Comparison of ENCODE assay signal across 31 mouse cellular contexts in the genomic region with DNA sequence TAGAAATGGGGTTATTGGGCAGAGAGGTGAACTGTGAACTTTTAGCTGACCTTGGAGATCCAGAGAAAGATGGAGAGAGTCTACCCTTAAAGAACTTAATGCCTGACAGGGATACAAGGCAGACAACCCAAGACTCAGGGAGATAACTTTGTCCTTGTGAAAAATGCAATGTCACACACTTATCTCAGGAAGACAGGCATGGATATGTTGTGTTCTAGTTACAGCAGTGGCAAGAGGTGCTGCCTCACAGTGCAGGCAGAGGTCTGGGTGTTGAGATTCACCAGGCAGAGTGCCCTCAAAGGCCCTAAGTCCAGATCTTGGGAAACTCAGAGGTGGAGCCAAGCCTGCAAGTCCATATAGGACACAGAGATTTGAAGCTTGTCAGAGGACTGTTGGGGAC. TPM values are rescaled to one million over a fixed set of nuclear protein-coding genes. Genes with fewer than 3 reads are reported as not detected.
A peak's percentile ranks its signal among the peaks of the same experiment; 100 is the strongest.
DNase-seq lines count a peak whose midpoint lies in the region; ATAC-seq lines count a peak whose summit lies in the region.
"Had no signal": no experiment of that assay in that cellular context is flagged by ENCODE, and none has a peak within 500 bp of the region (broad histone marks: within the 10 kb centered on the region; RNA-seq: fewer than 3 reads in every experiment).

No protein-coding gene starts in this region.

- peaks cover 5% of the 10 kb centered on the region; the same call in 1 of the 2 replicates for H3K27me3 ChIP-seq in forebrain, embryonic 12.5 days
- no peaks in the 10 kb centered on the region for H3K27me3 ChIP-seq in forebrain, embryonic 13.5 days
- H3K27me3 ChIP-seq in heart, embryonic 13.5 days (replicated peaks): no peaks in the 10 kb centered on the region
- H3K27me3 ChIP-seq in liver, embryonic 12.5 days (replicated peaks): peaks cover 57% of the 10 kb centered on the region
- H3K27me3 ChIP-seq: hindbrain, embryonic 12.5 days; limb, embryonic 15.5 days; neural tube, embryonic 13.5 days had no signal

- H3K9me3 ChIP-seq in forebrain, embryonic 12.5 days: no peaks in the 10 kb centered on the region
- no peaks in the 10 kb centered on the region for H3K9me3 ChIP-seq in forebrain, embryonic 13.5 days (replicated peaks)
- no peaks in the 10 kb centered on the region for H3K9me3 ChIP-seq in heart, embryonic 13.5 days
- H3K9me3 ChIP-seq in liver, embryonic 12.5 days (replicated peaks): no peaks in the 10 kb centered on the region
- H3K9me3 ChIP-seq: hindbrain, embryonic 12.5 days; limb, embryonic 10.5 days; limb, embryonic 15.5 days; midbrain, embryonic 10.5 days; neural tube, embryonic 13.5 days had no signal

- DNase-seq in heart, adult 8-10 months (ENCODE audit: low spot score): no peak
- DNase-seq in liver: no peak
- DNase-seq in adrenal gland, postnatal 4 days (ENCODE audit: low spot score in 2 of 2): no peak
- DNase-seq: adrenal gland, postnatal 25 days; cerebellum, adult 18-20 months; cerebellum, postnatal 10 days; heart, postnatal 14 days; kidney, adult 8-10 months; kidney, postnatal 4 days; lung, postnatal 36 days; right cerebral cortex, postnatal 4 days; thymus, adult 18-20 months; thymus, postnatal 25 days had no signal

- H3K4me3 ChIP-seq in forebrain, embryonic 12.5 days (replicated peaks): no peak overlapping the region
- H3K4me3 ChIP-seq in forebrain, embryonic 13.5 days: no peak overlapping the region
- H3K4me3 ChIP-seq in heart, embryonic 13.5 days: no peak overlapping the region
- no peak overlapping the region for H3K4me3 ChIP-seq in liver, embryonic 12.5 days
- H3K4me3 ChIP-seq: erythroblast, embryonic 14.5 days; hindbrain, embryonic 12.5 days; limb, embryonic 15.5 days; myocyte had no signal

- H3K27ac ChIP-seq in forebrain, embryonic 12.5 days: 0 out of 2 replicates have a peak overlapping the region, but pooled peaks have one; percentile 19
- H3K27ac ChIP-seq in forebrain, embryonic 13.5 days: no peak overlapping the region
- H3K27ac ChIP-seq in heart, embryonic 13.5 days (replicated peaks): peak overlapping the region; percentile 87
- no peak overlapping the region for H3K27ac ChIP-seq in liver, embryonic 12.5 days
- H3K27ac ChIP-seq: hindbrain, embryonic 12.5 days; kidney, postnatal 0 days; limb, embryonic 10.5 days; limb, embryonic 15.5 days; midbrain, embryonic 10.5 days; stomach, postnatal 0 days had no signal

- ATAC-seq in forebrain, embryonic 12.5 days (ENCODE audit: low FRiP score): no peak
- no peak for ATAC-seq in forebrain, embryonic 13.5 days
- ATAC-seq in heart, embryonic 13.5 days (ENCODE audit: extremely low read depth, insufficient number of reproducible peaks, low FRiP score, low TSS enrichment): no peak
- peak; percentile 27; the same call in 1 of the 2 replicates for ATAC-seq in liver, embryonic 12.5 days
- ATAC-seq in common myeloid progenitor, adult 5-6 weeks (replicated peaks; ENCODE audit: low read depth, poor library complexity, severe bottlenecking): peak; percentile 37; the same call in 1 of the 2 replicates
- ATAC-seq: forebrain, embryonic 14.5 days; hindbrain, postnatal 0 days; intestine, embryonic 16.5 days; midbrain, embryonic 16.5 days had no signal

- H3K36me3 ChIP-seq in forebrain, embryonic 12.5 days (replicated peaks): no peaks in the 10 kb centered on the region
- H3K36me3 ChIP-seq in forebrain, embryonic 13.5 days (ENCODE audit: poor library complexity, severe bottlenecking): no peaks in the 10 kb centered on the region
- no peaks in the 10 kb centered on the region for H3K36me3 ChIP-seq in heart, embryonic 13.5 days
- no peaks in the 10 kb centered on the region for H3K36me3 ChIP-seq in liver, embryonic 12.5 days
- H3K36me3 ChIP-seq: hindbrain, embryonic 12.5 days; limb, embryonic 15.5 days; midbrain, embryonic 10.5 days; neural tube, embryonic 13.5 days had no signal

- H3K4me2 ChIP-seq in forebrain, embryonic 12.5 days: no peak overlapping the region
- no peak overlapping the region for H3K4me2 ChIP-seq in forebrain, embryonic 13.5 days
- no peak overlapping the region for H3K4me2 ChIP-seq in heart, embryonic 13.5 days
- no peak overlapping the region for H3K4me2 ChIP-seq in liver, embryonic 12.5 days
- H3K4me2 ChIP-seq: hindbrain, embryonic 12.5 days; limb, embryonic 15.5 days had no signal

- peaks cover 47% of the 10 kb centered on the region for H3K4me1 ChIP-seq in forebrain, embryonic 12.5 days
- H3K4me1 ChIP-seq in forebrain, embryonic 13.5 days: peaks cover 51% of the 10 kb centered on the region
- H3K4me1 ChIP-seq in heart, embryonic 13.5 days: peaks cover 75% of the 10 kb centered on the region
- H3K4me1 ChIP-seq in liver, embryonic 12.5 days: peaks cover 27% of the 10 kb centered on the region

- H3K9ac ChIP-seq in forebrain, embryonic 12.5 days: no peak overlapping the region
- H3K9ac ChIP-seq in forebrain, embryonic 13.5 days: no peak overlapping the region
- no peak overlapping the region for H3K9ac ChIP-seq in heart, embryonic 13.5 days
- H3K9ac ChIP-seq in liver, embryonic 12.5 days: no peak overlapping the region
- H3K9ac ChIP-seq: hindbrain, embryonic 12.5 days; limb, embryonic 15.5 days; neural tube, embryonic 13.5 days had no signal

RNA-seq across cellular contexts. Expression of gene Nav1, which starts 20.2 kb away (rescaled TPM):
- 32.4 and 37.9 TPM in 2 replicates for polyA plus RNA-seq in forebrain, embryonic 12.5 days (2016; fragmentation: Nextera tagmentation; extraction: Ambion mirVana)
- 30.6 and 33.3 TPM in 2 replicates for polyA plus RNA-seq in forebrain, embryonic 13.5 days (2015; fragmentation: Nextera tagmentation; extraction: Ambion mirVana)
- polyA plus RNA-seq in heart, embryonic 13.5 days (2015; fragmentation: Nextera tagmentation; extraction: Ambion mirVana): 24.6 and 25.6 TPM in 2 replicates
- 10 to 100 TPM; 14.8 to 19.1 (median 15.9) TPM for total RNA-seq in heart, adult 8-10 months (2022)
- 3.2 TPM in 2 replicates for polyA plus RNA-seq in liver, embryonic 12.5 days (2016; fragmentation: Nextera tagmentation; extraction: Ambion mirVana)
- total RNA-seq in common myeloid progenitor, adult 5-6 weeks (2017): 6.2 and 7.7 TPM in 2 replicates
- total RNA-seq in adrenal gland, postnatal 4 days (2021): 10 to 100 TPM; 37.2 to 41.6 TPM

Comparison
In these comparisons a context has a peak if more than half of its experiments do, and no peak if none do; other contexts are left out.
1. H3K27ac ChIP-seq: peak in forebrain, embryonic 12.5 days (single experiment) and heart, embryonic 13.5 days (single experiment); none in forebrain, embryonic 13.5 days (single experiment) and liver, embryonic 12.5 days (single experiment).
2. ATAC-seq: peak in liver, embryonic 12.5 days (single experiment) and common myeloid progenitor, adult 5-6 weeks (single experiment); none in forebrain, embryonic 12.5 days (single experiment), forebrain, embryonic 13.5 days (single experiment) and heart, embryonic 13.5 days (single experiment).